Mouse (Mus musculus): ENCODE measurements around the gene Stk11ip. TPM values are rescaled to one million over a fixed set of nuclear protein-coding genes. Genes with fewer than 3 reads are reported as not detected.
A peak's percentile ranks its signal among the peaks of the same experiment; 100 is the strongest.

Stk11ip gene
- total RNA-seq, 2 experiments from 2014 or later: 34.3 to 35.8 TPM

- intact Hi-C loops (cut with DNase I): no loop called here
- Histone ChIP-seq H3K27ac (no peak overlapping the region), H3K4me3 (no peak overlapping the region)
- no peak for TF ChIP-seq CTCF (IDR thresholded peaks at IDR 0.05)
- no peak for DNase-seq (ENCODE audit: extremely low spot score in 1 of 2, low spot score in 2 of 2)
Observed at GRCm38 (mm10) chr1:75561221-75561897, 40.0 kb downstream of the Stk11ip start.

GRCm38 (mm10) chr1:75561898-75562238, 40.5 kb downstream of the Stk11ip start:
- Histone ChIP-seq H3K4me3 (no peak overlapping the region), H3K27ac (no peak overlapping the region)
- no peak for DNase-seq (ENCODE audit: extremely low spot score in 1 of 2, low spot score in 2 of 2)
- no peak for TF ChIP-seq CTCF (IDR thresholded peaks at IDR 0.05)
- intact Hi-C loops (cut with DNase I): no loop called here

- intact Hi-C loops (cut with DNase I): no loop called here
- no peak for DNase-seq (ENCODE audit: extremely low spot score in 1 of 2, low spot score in 2 of 2)
- no peak for TF ChIP-seq CTCF (IDR thresholded peaks at IDR 0.05)
- Histone ChIP-seq H3K4me3 (no peak overlapping the region), H3K27ac (no peak overlapping the region)
Observed at GRCm38 (mm10) chr1:75564102-75564501, 42.8 kb downstream of the Stk11ip start.

GRCm38 (mm10) chr1:75564916-75565315, 43.6 kb downstream of the Stk11ip start:
- Histone ChIP-seq H3K27ac (peak overlapping the region; percentile 38; the same call in 1 of the 2 replicates), H3K4me3 (no peak overlapping the region)
- intact Hi-C loops (cut with DNase I): no loop called here
- DNase-seq (ENCODE audit: extremely low spot score in 1 of 2, low spot score in 2 of 2): no peak
- TF ChIP-seq CTCF (IDR thresholded peaks at IDR 0.05): no peak; the same call in 1 of the 2 replicates

GRCm38 (mm10) chr1:75565616-75566015, 44.3 kb downstream of the Stk11ip start:
- peak in 1 of 2 experiments; percentile 23 for DNase-seq (ENCODE audit: extremely low spot score in 1 of 2, low spot score in 2 of 2)
- TF ChIP-seq CTCF (IDR thresholded peaks at IDR 0.05): no peak
- no peak overlapping the region for H3K4me3 ChIP-seq
- H3K27ac ChIP-seq: peak overlapping the region; percentile 76
- intact Hi-C loops (cut with DNase I): no loop called here

GRCm38 (mm10) chr1:75570403-75570802, 49.1 kb downstream of the Stk11ip start:
- DNase-seq (ENCODE audit: extremely low spot score in 1 of 2, low spot score in 2 of 2): no peak
- Histone ChIP-seq H3K4me3 (no peak overlapping the region), H3K27ac (no peak overlapping the region)
- no peak for TF ChIP-seq CTCF (IDR thresholded peaks at IDR 0.05)
- intact Hi-C loops (cut with DNase I): no loop called here

- Histone ChIP-seq H3K4me3 (no peak overlapping the region), H3K27ac (no peak overlapping the region)
- TF ChIP-seq CTCF (IDR thresholded peaks at IDR 0.05): no peak
- intact Hi-C loops (cut with DNase I): no loop called here
- no peak for DNase-seq (ENCODE audit: extremely low spot score in 1 of 2, low spot score in 2 of 2)
Observed at GRCm38 (mm10) chr1:75572776-75573175, 51.4 kb downstream of the Stk11ip start.

GRCm38 (mm10) chr1:75573715-75574114, 52.4 kb downstream of the Stk11ip start:
- TF ChIP-seq CTCF (IDR thresholded peaks at IDR 0.05): no peak
- Histone ChIP-seq H3K4me3 (no peak overlapping the region), H3K27ac (no peak overlapping the region)
- no peak for DNase-seq (ENCODE audit: extremely low spot score in 1 of 2, low spot score in 2 of 2)
- intact Hi-C loops (cut with DNase I): no loop called here

- Histone ChIP-seq H3K27ac (no peak overlapping the region), H3K4me3 (no peak overlapping the region)
- no peak for DNase-seq (ENCODE audit: extremely low spot score in 1 of 2, low spot score in 2 of 2)
- TF ChIP-seq CTCF (IDR thresholded peaks at IDR 0.05): no peak
- intact Hi-C loops (cut with DNase I): no loop called here
Observed at GRCm38 (mm10) chr1:75574476-75575310, 53.4 kb downstream of the Stk11ip start.

GRCm38 (mm10) chr1:75581936-75582624, 60.8 kb downstream of the Stk11ip start:
- Histone ChIP-seq H3K27ac (no peak overlapping the region), H3K4me3 (no peak overlapping the region)
- DNase-seq (ENCODE audit: extremely low spot score in 1 of 2, low spot score in 2 of 2): no peak
- no peak for TF ChIP-seq CTCF (IDR thresholded peaks at IDR 0.05)
- intact Hi-C loops (cut with DNase I): no loop called here

- no peak overlapping the region for H3K27ac ChIP-seq
- intact Hi-C loops (cut with DNase I): no loop called here
- TF ChIP-seq CTCF (IDR thresholded peaks at IDR 0.05): no peak
- no peak overlapping the region for H3K4me3 ChIP-seq
- no peak for DNase-seq (ENCODE audit: extremely low spot score in 1 of 2, low spot score in 2 of 2)
Observed at GRCm38 (mm10) chr1:75582625-75582956, 61.3 kb downstream of the Stk11ip start.

GRCm38 (mm10) chr1:75583034-75583433, 61.7 kb downstream of the Stk11ip start:
- TF ChIP-seq CTCF (IDR thresholded peaks at IDR 0.05): no peak
- intact Hi-C loops (cut with DNase I): no loop called here
- Histone ChIP-seq H3K27ac (no peak overlapping the region), H3K4me3 (no peak overlapping the region)
- DNase-seq (ENCODE audit: extremely low spot score in 1 of 2, low spot score in 2 of 2): no peak
